ENCODE assay signal across 24 mouse cellular contexts in genomic region chr12:98349864-98350643, GRCm38 (mm10).
A peak's percentile ranks its signal among the peaks of the same experiment; 100 is the strongest.
DNase-seq lines count a peak whose midpoint lies in the region; ATAC-seq lines count a peak whose summit lies in the region.
"Had no signal": no experiment of that assay in that cellular context is flagged by ENCODE, and none has a peak within 500 bp of the region (broad histone marks: within the 10 kb centered on the region; RNA-seq: fewer than 3 reads in every experiment).

No protein-coding gene starts in this region.

- no peaks in the 10 kb centered on the region for H3K9me3 ChIP-seq in heart, embryonic 14.5 days (ENCODE audit: control insufficient read depth, low read length)
- H3K9me3 ChIP-seq in kidney, embryonic 16.5 days (ENCODE audit: low read length) = no peaks in the 10 kb centered on the region
- 0 out of 2 replicates have a peak, but pooled peaks cover 2% of the 10 kb centered on the region for H3K9me3 ChIP-seq in embryonic facial prominence, embryonic 12.5 days
- H3K9me3 ChIP-seq in limb, embryonic 12.5 days = peaks cover 8% of the 10 kb centered on the region; the same call in 1 of the 2 replicates
- H3K9me3 ChIP-seq: hindbrain, embryonic 10.5 days; liver, embryonic 12.5 days; midbrain, embryonic 12.5 days; neural tube, embryonic 13.5 days had no signal

- no peak for DNase-seq in heart, adult 18-20 months
- DNase-seq in kidney, adult 9 months = no peak
- DNase-seq in gastrocnemius, postnatal 4 days (ENCODE audit: low spot score in 2 of 2) = no peak
- DNase-seq: adrenal gland, postnatal 25 days; cerebellum, adult 11-12 months; cerebellum, adult 9-11 months; gastrocnemius, adult 2 months; layer of hippocampus, adult 9-11 months; liver, postnatal 0 days; lung, postnatal 36 days; right cerebral cortex, postnatal 4 days had no signal

- 87% methylated on average over 7 of the region's 7 CpGs for WGBS in heart, embryonic 14.5 days
- 94% methylated on average over 7 of the region's 7 CpGs for WGBS in kidney, embryonic 16.5 days
- WGBS in embryonic facial prominence, embryonic 12.5 days = 92% methylated on average over 7 of the region's 7 CpGs
- WGBS in limb, embryonic 12.5 days = 92% methylated on average over 7 of the region's 7 CpGs

- H3K27ac ChIP-seq in heart, embryonic 14.5 days (replicated peaks in 1 of 2; ENCODE audit: control insufficient read depth in 1 of 2, insufficient read depth in 1 of 2, low read depth in 2 of 2, low read length in 2 of 2) = no peak overlapping the region
- H3K27ac ChIP-seq in kidney, embryonic 16.5 days (ENCODE audit: low read length) = no peak overlapping the region
- no peak overlapping the region for H3K27ac ChIP-seq in embryonic facial prominence, embryonic 12.5 days
- no peak overlapping the region for H3K27ac ChIP-seq in limb, embryonic 12.5 days
- H3K27ac ChIP-seq: forebrain, embryonic 10.5 days; gastrocnemius, adult 2 months; heart, embryonic 10.5 days; hindbrain, embryonic 10.5 days; liver, embryonic 12.5 days; midbrain, embryonic 12.5 days; neural tube, embryonic 13.5 days had no signal

- no peaks in the 10 kb centered on the region for H3K4me1 ChIP-seq in heart, embryonic 14.5 days (ENCODE audit: control insufficient read depth in 2 of 2, insufficient read depth in 2 of 2, low read length in 2 of 2)
- H3K4me1 ChIP-seq in kidney, embryonic 16.5 days (ENCODE audit: insufficient read depth, low read length) = no peaks in the 10 kb centered on the region
- no peaks in the 10 kb centered on the region for H3K4me1 ChIP-seq in embryonic facial prominence, embryonic 12.5 days
- no peaks in the 10 kb centered on the region for H3K4me1 ChIP-seq in limb, embryonic 12.5 days (replicated peaks)
- H3K4me1 ChIP-seq: forebrain, embryonic 10.5 days; heart, embryonic 10.5 days; hindbrain, embryonic 10.5 days; liver, embryonic 12.5 days; midbrain, embryonic 12.5 days; neural tube, embryonic 13.5 days had no signal

- ATAC-seq in heart, embryonic 14.5 days (ENCODE audit: insufficient number of reproducible peaks, insufficient read depth, low FRiP score, low read depth) = peak; percentile 31; the same call in 1 of the 2 replicates
- peak; percentile 46; the same call in 1 of the 2 replicates for ATAC-seq in kidney, embryonic 16.5 days (ENCODE audit: low FRiP score, low TSS enrichment)
- 0 out of 2 replicates have a peak, but pooled peaks have one; percentile 35 for ATAC-seq in embryonic facial prominence, embryonic 12.5 days (ENCODE audit: insufficient number of reproducible peaks, insufficient read depth, low FRiP score, low TSS enrichment)
- 0 out of 2 replicates have a peak, but pooled peaks have one; percentile 52 for ATAC-seq in limb, embryonic 12.5 days (ENCODE audit: insufficient number of reproducible peaks, insufficient read depth, low FRiP score, low TSS enrichment, low read depth)
- ATAC-seq: CD4-positive, CD25-positive, alpha-beta regulatory T cell, adult 4 months; forebrain, embryonic 16.5 days; intestine, postnatal 0 days; liver, embryonic 12.5 days; liver, postnatal 0 days had no signal

- H3K9ac ChIP-seq in heart, embryonic 14.5 days (ENCODE audit: low read length) = no peak overlapping the region
- no peak overlapping the region for H3K9ac ChIP-seq in kidney, embryonic 16.5 days (replicated peaks; ENCODE audit: low read length)
- no peak overlapping the region for H3K9ac ChIP-seq in embryonic facial prominence, embryonic 12.5 days
- H3K9ac ChIP-seq in limb, embryonic 12.5 days (replicated peaks) = no peak overlapping the region
- H3K9ac ChIP-seq: liver, embryonic 12.5 days; liver, postnatal 0 days; midbrain, embryonic 12.5 days; neural tube, embryonic 13.5 days had no signal

- H3K4me3 ChIP-seq in heart, embryonic 14.5 days (ENCODE audit: control insufficient read depth in 1 of 2, insufficient read depth in 1 of 2, low read depth in 1 of 2, low read length in 2 of 2) = no peak overlapping the region
- no peak overlapping the region for H3K4me3 ChIP-seq in kidney, embryonic 16.5 days (ENCODE audit: low read length)
- H3K4me3 ChIP-seq in embryonic facial prominence, embryonic 12.5 days = no peak overlapping the region
- no peak overlapping the region for H3K4me3 ChIP-seq in limb, embryonic 12.5 days (replicated peaks)
- H3K4me3 ChIP-seq: forebrain, embryonic 10.5 days; gastrocnemius, adult 2 months; heart, embryonic 10.5 days; hindbrain, embryonic 10.5 days; liver, embryonic 12.5 days; midbrain, embryonic 12.5 days; neural tube, embryonic 13.5 days had no signal

- H3K4me2 ChIP-seq in heart, embryonic 14.5 days (ENCODE audit: low read length) = no peak overlapping the region
- no peak overlapping the region for H3K4me2 ChIP-seq in kidney, embryonic 16.5 days (replicated peaks; ENCODE audit: low read depth, low read length)
- H3K4me2 ChIP-seq in embryonic facial prominence, embryonic 12.5 days (replicated peaks) = no peak overlapping the region
- H3K4me2 ChIP-seq in limb, embryonic 12.5 days = no peak overlapping the region
- H3K4me2 ChIP-seq: liver, embryonic 12.5 days; midbrain, embryonic 12.5 days; neural tube, embryonic 13.5 days had no signal

- H3K36me3 ChIP-seq in heart, embryonic 14.5 days (ENCODE audit: control insufficient read depth, insufficient read depth, low read length) = no peaks in the 10 kb centered on the region
- no peaks in the 10 kb centered on the region for H3K36me3 ChIP-seq in kidney, embryonic 16.5 days (ENCODE audit: insufficient read depth, low read length)
- H3K36me3 ChIP-seq in embryonic facial prominence, embryonic 12.5 days = no peaks in the 10 kb centered on the region
- H3K36me3 ChIP-seq in limb, embryonic 12.5 days = no peaks in the 10 kb centered on the region
- H3K36me3 ChIP-seq: forebrain, embryonic 10.5 days; heart, embryonic 10.5 days; hindbrain, embryonic 10.5 days; liver, embryonic 12.5 days; midbrain, embryonic 12.5 days; neural tube, embryonic 13.5 days had no signal

- H3K27me3 ChIP-seq in heart, embryonic 14.5 days (ENCODE audit: control insufficient read depth, insufficient read depth, low read length) = no peaks in the 10 kb centered on the region
- no peaks in the 10 kb centered on the region for H3K27me3 ChIP-seq in kidney, embryonic 16.5 days (ENCODE audit: insufficient read depth, low read length)
- no peaks in the 10 kb centered on the region for H3K27me3 ChIP-seq in embryonic facial prominence, embryonic 12.5 days
- H3K27me3 ChIP-seq in limb, embryonic 12.5 days = no peaks in the 10 kb centered on the region
- H3K27me3 ChIP-seq: liver, embryonic 12.5 days; midbrain, embryonic 12.5 days; neural tube, embryonic 13.5 days had no signal
